Mouse (Mus musculus) hindbrain, embryonic 11.5 days (tissue): Measurements from ENCODE around the gene Car6. TPM values are rescaled to one million over a fixed set of nuclear protein-coding genes. Genes with fewer than 3 reads are reported as not detected.

ENCODE experiments used
- ATAC-seq: fragments of 200-750 bp; cut with Nextera tagmentation; 2 replicates; pipeline ENCODE4 v1.8.0; 2017; ENCODE audit warnings: mild to moderate bottlenecking, moderate TSS enrichment, moderate library complexity; ENCODE audit not compliant: low FRiP score
- DNase-seq: peaks from one replicate; pipeline ENCODE4 v3.0.0-alpha.2; 2015; ENCODE audit warnings: low spot score
- H3K27ac ChIP-seq: fragments of 300-500 bp; sonication (generic); 2 replicates; pipeline ENCODE4 v1.5.1; 2014; ENCODE audit warnings: mild to moderate bottlenecking, low read depth, low read length
- H3K27me3 ChIP-seq: fragments of 300-500 bp; sonication (generic); 2 replicates; pipeline ENCODE4 v1.6.1; 2014; ENCODE audit warnings: mild to moderate bottlenecking, low read length, moderate library complexity, mixed read lengths; ENCODE audit not compliant: control insufficient read depth, insufficient read depth
- H3K36me3 ChIP-seq: fragments of 300-500 bp; sonication (generic); 2 replicates; pipeline ENCODE4 v1.6.1; 2014; ENCODE audit warnings: mild to moderate bottlenecking, low read length, moderate library complexity, mixed read lengths; ENCODE audit not compliant: control insufficient read depth, insufficient read depth
- H3K4me1 ChIP-seq: fragments of 300-500 bp; sonication (generic); replicated peaks from 2 replicates; pipeline ENCODE4 v1.6.1; 2014; ENCODE audit warnings: low read length, mixed read lengths; ENCODE audit not compliant: control insufficient read depth, insufficient read depth
- H3K4me2 ChIP-seq: fragments of 300-500 bp; sonication (generic); replicated peaks from 2 replicates; pipeline ENCODE4 v1.6.1; 2014; ENCODE audit warnings: mild to moderate bottlenecking, low read depth, low read length
- H3K4me3 ChIP-seq: fragments of 300-500 bp; sonication (generic); 2 replicates; pipeline ENCODE4 v1.5.1; 2014; ENCODE audit warnings: low read depth, low read length
- H3K9ac ChIP-seq: fragments of 300-500 bp; sonication (generic); 2 replicates; pipeline ENCODE4 v1.6.1; 2014; ENCODE audit warnings: low read depth, low read length
- H3K9me3 ChIP-seq: fragments of 300-500 bp; sonication (generic); 2 replicates; pipeline ENCODE4 v1.6.1; 2016; ENCODE audit warnings: low read length; ENCODE audit not compliant: control insufficient read depth
- WGBS: fragments of 180-500 bp; shearing (Covaris S2); extraction: QIAGEN DNeasy Blood & Tissue Kit; methylation state at CpG from one replicate; pipeline ENCODE4 v1.1.7; 2014; 5-methylcytosine and 5-hydroxymethylcytosine counted together
- polyA plus RNA-seq: library from polyadenylated mRNA; unstranded; fragments of >200 nt; fragmentation: Nextera tagmentation; extraction: Ambion mirVana; gene quantifications from 2 replicates; pipeline ENCODE4 v1.2.1, GENCODE M21; 2014

Car6 gene
- polyA plus RNA-seq, 1 experiment from 2014 or later, result not detected

DNA sequence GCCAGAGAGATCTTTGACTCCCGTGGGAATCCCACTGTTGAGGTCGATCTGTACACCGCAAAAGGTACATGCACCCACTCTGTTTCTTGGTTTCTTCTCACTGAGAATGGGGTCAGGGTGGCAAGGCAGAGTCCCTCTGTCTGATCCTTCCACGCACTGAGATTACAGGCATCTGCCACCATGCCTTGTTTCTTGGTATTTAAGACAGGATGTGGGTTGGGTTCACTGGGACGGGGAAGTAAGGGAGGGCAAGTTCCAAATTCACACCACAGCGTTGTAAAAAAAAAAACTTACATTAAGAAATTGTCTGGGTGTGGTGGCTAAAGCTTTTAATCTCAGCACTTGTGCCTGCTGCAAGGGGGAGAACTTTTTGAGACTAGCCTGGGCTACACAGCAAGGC is 38.4 kb upstream of the Car6 start:
- Histone ChIP-seq H3K4me3 (peak overlapping the region; percentile 68), H3K27ac (no peak overlapping the region), H3K27me3 (no peaks in the 10 kb centered on the region), H3K4me2 (peak overlapping the region; percentile 56; the same call in 1 of the 2 replicates), H3K9me3 (no peaks in the 10 kb centered on the region), H3K4me1 (peaks cover 4% of the 10 kb centered on the region; the same call in 1 of the 2 replicates), H3K36me3 (peaks cover 15% of the 10 kb centered on the region), H3K9ac (no peak overlapping the region)
- WGBS, result 37% methylated on average over 6 of the region's 6 CpGs
- DNase-seq (peak; percentile 28), ATAC-seq (no peak)

- H3K27ac ChIP-seq, result no peak overlapping the region
- peaks cover 7% of the 10 kb centered on the region; the same call in 1 of the 2 replicates for H3K4me1 ChIP-seq
- H3K4me2 ChIP-seq, result peak overlapping the region; percentile 56
- ATAC-seq (no peak), DNase-seq (peak; percentile 22)
- peak overlapping the region; percentile 68 for H3K4me3 ChIP-seq
- 25% methylated on average over 5 of the region's 5 CpGs for WGBS
- no peaks in the 10 kb centered on the region for H3K9me3 ChIP-seq
- no peak overlapping the region; the same call in 1 of the 2 replicates for H3K9ac ChIP-seq
- peaks cover 15% of the 10 kb centered on the region for H3K36me3 ChIP-seq
- H3K27me3 ChIP-seq, result no peaks in the 10 kb centered on the region
These were observed 38.0 kb upstream of the Car6 start for GRCm38 (mm10) chr4:150239087-150239480.

GRCm38 (mm10) chr4:150238433-150239086 is 37.4 kb upstream of the Car6 start:
- H3K27me3 ChIP-seq, result no peaks in the 10 kb centered on the region
- peak overlapping the region; percentile 56 for H3K4me2 ChIP-seq
- H3K4me1 ChIP-seq, result peaks cover 7% of the 10 kb centered on the region; the same call in 1 of the 2 replicates
- H3K27ac ChIP-seq, result 0 out of 2 replicates have a peak overlapping the region, but pooled peaks have one; percentile 99
- no peaks in the 10 kb centered on the region for H3K9me3 ChIP-seq
- H3K4me3 ChIP-seq, result peak overlapping the region; percentile 68
- peaks cover 13% of the 10 kb centered on the region for H3K36me3 ChIP-seq
- WGBS, result 3% methylated on average over 3 of the region's 3 CpGs
- peak overlapping the region; percentile 86 for H3K9ac ChIP-seq
- DNase-seq (peak; percentile 32), ATAC-seq (no peak)

GRCm38 (mm10) chr4:150237636-150238361 is 36.7 kb upstream of the Car6 start:
- Histone ChIP-seq H3K27me3 (no peaks in the 10 kb centered on the region), H3K4me3 (peak overlapping the region; percentile 68), H3K9ac (peak overlapping the region; percentile 86), H3K4me1 (peaks cover 7% of the 10 kb centered on the region; the same call in 1 of the 2 replicates), H3K9me3 (no peaks in the 10 kb centered on the region), H3K4me2 (peak overlapping the region; percentile 56), H3K36me3 (peaks cover 9% of the 10 kb centered on the region), H3K27ac (peak overlapping the region; percentile 99)
- DNase-seq (peak; percentile 53), ATAC-seq (no peak)
- WGBS, result 0% methylated on average over 21 of the region's 21 CpGs

DNA sequence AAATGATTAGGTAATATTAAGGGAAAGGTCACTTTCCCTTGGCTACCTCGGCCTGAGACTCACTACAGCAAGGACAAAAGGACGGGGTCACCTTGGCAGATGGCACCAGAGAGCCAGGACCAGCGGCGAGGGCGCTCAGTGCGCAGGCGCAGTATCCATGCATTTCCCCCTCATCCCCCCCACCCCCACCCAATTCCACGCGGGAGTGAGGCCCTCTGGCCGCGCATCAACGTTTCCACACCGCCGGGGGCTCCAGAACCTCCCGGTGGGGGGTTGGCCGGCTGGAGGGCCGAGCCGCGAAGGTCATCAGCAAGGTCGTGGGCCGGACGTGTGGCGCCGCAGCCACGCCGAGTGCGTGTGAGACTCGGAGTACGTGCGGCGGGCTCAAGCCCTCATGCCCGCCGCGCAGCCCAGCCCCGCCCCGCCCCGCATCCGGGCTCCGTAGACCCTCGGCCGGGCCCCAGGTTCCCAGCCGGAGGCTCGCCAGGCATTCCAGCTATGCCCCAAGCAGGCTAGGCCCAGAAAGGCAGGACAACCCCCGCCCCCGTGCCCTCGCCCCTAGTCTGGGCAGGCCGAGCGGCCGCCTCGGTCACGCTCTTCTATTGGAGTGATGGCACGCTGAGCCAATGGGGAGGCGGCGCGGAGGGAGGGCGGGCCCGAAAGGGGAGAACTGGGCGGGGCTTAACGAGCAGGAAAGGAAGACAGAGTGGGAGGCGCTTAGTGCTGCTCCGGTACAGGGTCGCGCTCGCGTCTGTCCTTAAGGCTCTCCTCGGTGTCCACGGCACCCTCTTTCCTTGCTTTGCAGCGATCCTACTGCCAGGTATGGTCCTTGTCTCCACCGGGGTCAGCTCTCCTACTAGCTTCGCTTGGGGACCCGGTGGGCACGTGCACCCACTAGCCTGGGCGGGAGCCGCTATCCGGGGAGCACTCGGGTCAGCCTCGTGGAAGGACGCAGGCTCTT is 35.7 kb upstream of the Car6 start, which contains the start of gene Eno1:
TSS of gene Eno1 (plus strand) at position 201 of the 961 bp plus-strand sequence.
- Histone ChIP-seq H3K4me3 (peak within 1 kb of the TSS; percentile 68), H3K27me3 (no peaks in the 10 kb centered on the region), H3K9ac (peak within 1 kb of the TSS; percentile 86), H3K27ac (peak within 1 kb of the TSS; percentile 99), H3K9me3 (no peaks in the 10 kb centered on the region), H3K4me1 (peaks cover 9% of the 10 kb centered on the region; the same call in 1 of the 2 replicates), H3K4me2 (peak within 1 kb of the TSS; percentile 56), H3K36me3 (peaks cover 8% of the 10 kb centered on the region)
- peak; percentile 99 for DNase-seq
- under 1% methylated on average over 62 of the region's 78 CpGs for WGBS
- ATAC-seq, result peak; percentile 98

DNA sequence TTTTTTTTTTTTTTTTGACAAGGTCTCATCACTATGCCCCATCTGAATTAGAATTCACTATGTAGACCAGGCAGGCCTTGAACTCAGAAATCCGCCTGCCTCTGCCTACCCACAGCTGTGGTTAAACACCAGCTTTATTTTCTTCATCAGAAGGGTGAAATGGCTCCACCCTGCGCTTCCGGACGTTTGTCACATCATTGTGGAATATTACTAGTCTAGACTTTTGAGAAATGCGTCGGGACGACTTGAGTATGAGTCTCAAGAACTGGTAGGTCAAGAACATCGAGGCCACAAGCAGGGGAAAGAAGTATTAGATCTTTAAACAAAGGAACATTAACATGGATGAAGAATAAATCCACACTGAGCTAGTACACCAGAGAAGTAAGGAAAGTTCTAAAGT is 34.9 kb upstream of the Car6 start:
- H3K36me3 ChIP-seq, result peaks cover under 1% of the 10 kb centered on the region; the same call in 1 of the 2 replicates
- WGBS, result 82% methylated on average over 8 of the region's 8 CpGs
- DNase-seq (no peak), ATAC-seq (no peak)
- H3K9me3 ChIP-seq, result no peaks in the 10 kb centered on the region
- peak overlapping the region; percentile 99 for H3K27ac ChIP-seq
- H3K27me3 ChIP-seq, result no peaks in the 10 kb centered on the region
- H3K4me1 ChIP-seq, result peaks cover 9% of the 10 kb centered on the region
- peak overlapping the region; percentile 85; the same call in 1 of the 2 replicates for H3K9ac ChIP-seq
- peak overlapping the region; percentile 52 for H3K4me2 ChIP-seq
- peak overlapping the region; percentile 68; the same call in 1 of the 2 replicates for H3K4me3 ChIP-seq

DNA sequence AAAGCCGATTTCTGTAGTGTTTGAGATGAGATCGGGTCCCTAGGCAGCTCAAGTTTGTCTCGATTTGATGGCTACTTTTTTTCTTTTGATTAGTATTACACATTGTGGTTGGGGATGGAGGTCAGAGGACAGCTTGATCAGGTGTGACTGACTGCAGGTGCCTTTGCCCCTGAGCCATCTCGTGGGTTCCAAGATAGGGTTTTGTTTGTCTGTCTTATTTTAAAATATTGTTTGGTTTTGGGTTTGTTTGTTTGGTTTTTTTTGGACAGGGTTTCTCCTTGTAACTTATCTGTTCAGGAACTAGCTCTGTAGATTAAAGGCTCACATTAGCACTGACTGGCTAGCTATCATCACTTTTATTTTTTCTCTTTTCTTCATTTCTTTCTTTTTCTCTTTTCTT is 34.5 kb upstream of the Car6 start:
- H3K4me1 ChIP-seq, result peaks cover 14% of the 10 kb centered on the region
- no peaks in the 10 kb centered on the region for H3K36me3 ChIP-seq
- DNase-seq (no peak), ATAC-seq (no peak)
- no peaks in the 10 kb centered on the region for H3K27me3 ChIP-seq
- no peaks in the 10 kb centered on the region for H3K9me3 ChIP-seq
- no peak overlapping the region for H3K9ac ChIP-seq
- no peak overlapping the region for H3K4me2 ChIP-seq
- H3K27ac ChIP-seq, result no peak overlapping the region
- 85% methylated on average over 4 of the region's 4 CpGs for WGBS
- no peak overlapping the region for H3K4me3 ChIP-seq
